Mouse (Mus musculus): ENCODE results near the gene Snca.

- TF ChIP-seq TAL1 (IDR thresholded peaks at IDR 0.05; ENCODE audit: low read length) (no peak), GATA1 (IDR thresholded peaks at IDR 0.05; ENCODE audit: low read length) (no peak)
These were observed 31.4 kb downstream of the Snca start for GRCm38 (mm10) chr6:60798266-60798665.
